Mouse (Mus musculus): ENCODE measurements around the gene Dync1i2. TPM values are rescaled to one million over a fixed set of nuclear protein-coding genes. Genes with fewer than 3 reads are reported as not detected.

Dync1i2 gene
- total and polyA plus RNA-seq, 3 experiments, result 19.9 to 58.7 (median 56.2) TPM

DNA sequence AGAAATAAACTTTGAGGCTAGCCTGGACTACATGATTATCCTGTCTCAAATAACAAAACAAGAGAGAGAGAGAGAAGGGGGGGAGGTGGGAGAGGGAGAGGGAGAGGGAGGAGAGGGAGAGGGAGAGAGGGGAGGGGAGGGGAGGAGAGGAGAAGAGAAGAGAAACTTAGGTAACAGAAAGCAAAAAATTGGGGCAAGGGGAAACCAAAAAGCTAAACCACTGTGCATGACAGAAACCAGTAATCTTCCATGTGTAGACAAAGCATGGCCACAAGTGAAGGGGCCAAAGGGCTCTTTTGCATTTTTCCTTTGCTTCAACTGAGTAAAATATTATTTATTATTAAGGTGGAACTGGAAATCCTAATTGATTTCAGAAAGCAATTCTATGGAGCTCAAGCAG, 94.9 kb downstream of the Dync1i2 start:
- DNase-seq, result no peak
- H3K36me3 ChIP-seq (ENCODE audit: control insufficient read depth, insufficient read depth, low read length), result peaks cover 2% of the 10 kb centered on the region; the same call in 1 of the 2 replicates
- TF ChIP-seq EP300 (IDR thresholded peaks at IDR 0.05; ENCODE audit: insufficient read depth, low read depth, low read length), result no peak
- no peak for TF ChIP-seq POLR2A (IDR thresholded peaks at IDR 0.05; ENCODE audit: insufficient read depth, low read depth, low read length)
- TF ChIP-seq CTCF (IDR thresholded peaks at IDR 0.05), result no peak

DNA sequence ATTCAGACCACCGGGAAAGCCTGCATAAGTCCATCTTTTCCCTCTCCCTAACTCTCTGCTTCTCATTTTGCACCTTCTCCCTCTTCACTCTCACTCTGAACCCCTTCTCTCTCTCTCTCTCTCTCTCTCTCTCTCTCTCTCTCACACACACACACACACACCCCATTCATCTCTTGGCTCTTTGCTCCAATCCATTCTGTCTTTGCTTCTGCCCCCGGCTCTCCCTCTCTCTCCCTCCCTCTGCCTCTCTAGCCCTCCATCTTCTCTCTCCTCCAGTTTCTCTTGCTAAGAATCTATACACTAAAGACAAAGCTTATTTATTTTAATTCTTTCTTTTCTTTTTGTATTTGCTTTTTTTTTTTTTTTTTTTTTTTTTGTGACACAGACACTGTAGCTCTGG, 98.2 kb downstream of the Dync1i2 start:
- no peaks in the 10 kb centered on the region for H3K79me2 ChIP-seq (replicated peaks; ENCODE audit: control insufficient read depth, insufficient read depth, low read length)
- no peak for DNase-seq
- TF ChIP-seq EP300 (IDR thresholded peaks at IDR 0.05; ENCODE audit: insufficient read depth, low read depth, low read length) (no peak), POLR2A (IDR thresholded peaks at IDR 0.05; ENCODE audit: insufficient read depth, low read depth, low read length) (no peak), CTCF (IDR thresholded peaks at IDR 0.05) (no peak)
- no peak overlapping the region for H3K9ac ChIP-seq (ENCODE audit: low read depth, low read length)
- peaks cover 2% of the 10 kb centered on the region; the same call in 1 of the 2 replicates for H3K36me3 ChIP-seq (ENCODE audit: control insufficient read depth, insufficient read depth, low read length)
- H3K27ac ChIP-seq, result no peak overlapping the region
- H3K4me1 ChIP-seq (ENCODE audit: control insufficient read depth, insufficient read depth, low read length), result no peaks in the 10 kb centered on the region
- intact Hi-C loops (cut with DNase I), result no loop called here
- 72% methylated on average over 2 of the region's 2 CpGs for WGBS
- H3K4me3 ChIP-seq, result no peak overlapping the region
- no peaks in the 10 kb centered on the region for H3K27me3 ChIP-seq (ENCODE audit: control insufficient read depth, insufficient read depth, low read length)

More for the DNA sequence above, 94.9 kb downstream of the Dync1i2 start:
- no peaks in the 10 kb centered on the region for H3K27me3 ChIP-seq (ENCODE audit: control insufficient read depth, insufficient read depth, low read length)
- no peak overlapping the region for H3K9ac ChIP-seq (ENCODE audit: low read depth, low read length)
- intact Hi-C loops (cut with DNase I), result no loop called here
- no peak overlapping the region for H3K4me3 ChIP-seq
- no peaks in the 10 kb centered on the region for H3K4me1 ChIP-seq (ENCODE audit: control insufficient read depth, insufficient read depth, low read length)
- H3K27ac ChIP-seq, result no peak overlapping the region
- no peaks in the 10 kb centered on the region for H3K79me2 ChIP-seq (replicated peaks; ENCODE audit: control insufficient read depth, insufficient read depth, low read length)

DNA sequence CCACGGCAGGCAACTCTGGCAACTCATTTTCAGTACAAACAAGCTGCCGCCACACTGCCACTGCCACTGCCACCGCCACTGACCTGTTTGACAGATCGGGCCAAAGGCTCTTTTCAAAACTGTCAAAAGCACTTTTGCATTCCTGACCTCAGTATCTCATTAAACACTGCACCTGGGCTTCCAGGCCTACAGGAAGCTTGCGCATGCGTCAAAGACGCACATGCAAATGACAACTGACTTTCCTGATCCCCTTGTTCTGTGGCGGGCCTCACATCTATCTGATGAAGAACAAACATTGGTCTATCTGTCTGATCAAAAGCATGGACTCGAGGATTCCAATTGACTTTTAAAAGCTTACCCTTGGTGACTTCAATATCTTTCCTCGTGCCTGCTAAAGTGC, 100.6 kb downstream of the Dync1i2 start:
- TF ChIP-seq CTCF (IDR thresholded peaks at IDR 0.05), result no peak
- TF ChIP-seq POLR2A (IDR thresholded peaks at IDR 0.05; ENCODE audit: insufficient read depth, low read depth, low read length), result no peak
- TF ChIP-seq EP300 (IDR thresholded peaks at IDR 0.05; ENCODE audit: insufficient read depth, low read depth, low read length), result no peak
- intact Hi-C loops (cut with DNase I), result no loop called here
- Histone ChIP-seq H3K27ac (no peak overlapping the region), H3K79me2 (replicated peaks; ENCODE audit: control insufficient read depth, insufficient read depth, low read length) (no peaks in the 10 kb centered on the region), H3K9ac (ENCODE audit: low read depth, low read length) (no peak overlapping the region), H3K36me3 (ENCODE audit: control insufficient read depth, insufficient read depth, low read length) (peaks cover 2% of the 10 kb centered on the region; the same call in 1 of the 2 replicates), H3K4me3 (no peak overlapping the region), H3K27me3 (ENCODE audit: control insufficient read depth, insufficient read depth, low read length) (no peaks in the 10 kb centered on the region), H3K4me1 (ENCODE audit: control insufficient read depth, insufficient read depth, low read length) (peaks cover 1% of the 10 kb centered on the region)
- WGBS, result 78% methylated on average over 10 of the region's 10 CpGs
- DNase-seq, result no peak

Other genes starting within 250 kb of the Dync1i2 start
- 1 to 10 TPM; 4.8 to 5.5 TPM for gene Dcaf17, start 156.4 kb upstream of the Dync1i2 start, total RNA-seq (2021)
- 3.3 and 3.8 TPM in 2 replicates for gene Dcaf17, start 156.4 kb upstream of the Dync1i2 start, polyA plus RNA-seq (2012; rRNA removed)
- 1 to 10 TPM; 4.3 to 4.6 TPM for gene Mettl8, start 156.1 kb upstream of the Dync1i2 start, total RNA-seq (2021)
- gene Mettl8, start 156.1 kb upstream of the Dync1i2 start, polyA plus RNA-seq (2012; rRNA removed), result 3.2 and 3.5 TPM in 2 replicates
- 1 to 10 TPM; 1.7 to 1.9 TPM for gene Cybrd1, start 93.8 kb upstream of the Dync1i2 start, total RNA-seq (2021)
- 1.5 and 2.6 TPM in 2 replicates for gene Cybrd1, start 93.8 kb upstream of the Dync1i2 start, polyA plus RNA-seq (2012; rRNA removed)
- 100 to 1,000 TPM; 228 to 252 TPM for gene Slc25a12, start 156.0 kb downstream of the Dync1i2 start, total RNA-seq (2021)
- gene Slc25a12, start 156.0 kb downstream of the Dync1i2 start, polyA plus RNA-seq (2012; rRNA removed), result 154 and 212 TPM in 2 replicates
- 10 to 100 TPM; 28.1 to 28.4 TPM for gene Hat1, start 177.3 kb downstream of the Dync1i2 start, total RNA-seq (2021)
- 7.6 and 16.4 TPM in 2 replicates for gene Hat1, start 177.3 kb downstream of the Dync1i2 start, polyA plus RNA-seq (2012; rRNA removed)
- 10 to 100 TPM; 35.2 to 38.0 TPM for gene Metap1d, start 241.6 kb downstream of the Dync1i2 start, total RNA-seq (2021)
- 34.8 and 60.9 TPM in 2 replicates for gene Metap1d, start 241.6 kb downstream of the Dync1i2 start, polyA plus RNA-seq (2012; rRNA removed)